Mouse (Mus musculus) hindbrain, embryonic 12.5 days (tissue): ENCODE data around the gene Igfbp6. TPM values are rescaled to one million over a fixed set of nuclear protein-coding genes. Genes with fewer than 3 reads are reported as not detected.

ENCODE experiments used
- ATAC-seq: fragments of 200-750 bp; cut with Nextera tagmentation; 2 replicates; pipeline ENCODE4 v1.8.0; 2017; ENCODE audit warnings: moderate TSS enrichment; ENCODE audit not compliant: low FRiP score
- H3K27ac ChIP-seq: fragments of 300-500 bp; sonication (generic); 2 replicates; pipeline ENCODE4 v1.5.1; 2016; ENCODE audit warnings: mild to moderate bottlenecking
- H3K27me3 ChIP-seq: fragments of 300-500 bp; sonication (generic); 2 replicates; pipeline ENCODE4 v1.6.1; 2016; ENCODE audit warnings: mild to moderate bottlenecking
- H3K36me3 ChIP-seq: fragments of 300-500 bp; sonication (generic); 2 replicates; pipeline ENCODE4 v1.6.1; 2016; ENCODE audit warnings: mild to moderate bottlenecking
- H3K4me1 ChIP-seq: fragments of 300-500 bp; sonication (generic); 2 replicates; pipeline ENCODE4 v1.6.1; 2016
- H3K4me2 ChIP-seq: fragments of 300-500 bp; sonication (generic); replicated peaks from 2 replicates; pipeline ENCODE4 v1.6.1; 2016; ENCODE audit warnings: mild to moderate bottlenecking
- H3K4me3 ChIP-seq: fragments of 300-500 bp; sonication (generic); 2 replicates; pipeline ENCODE4 v1.5.1; 2016; ENCODE audit warnings: mild to moderate bottlenecking
- H3K9ac ChIP-seq: fragments of 300-500 bp; sonication (generic); 2 replicates; pipeline ENCODE4 v1.6.1; 2016; ENCODE audit warnings: mild to moderate bottlenecking, moderate library complexity
- H3K9me3 ChIP-seq: fragments of 300-500 bp; sonication (generic); replicated peaks from 2 replicates; pipeline ENCODE4 v1.6.1; 2016; ENCODE audit warnings: mild to moderate bottlenecking
- WGBS: fragments of 180-500 bp; shearing (Covaris S2); methylation state at CpG from one replicate; pipeline ENCODE4 v1.1.7; 2016; 5-methylcytosine and 5-hydroxymethylcytosine counted together
- polyA plus RNA-seq: library from polyadenylated mRNA; unstranded; fragments of >200 nt; fragmentation: Nextera tagmentation; extraction: Ambion mirVana; gene quantifications from 2 replicates; pipeline ENCODE4 v1.2.1, GENCODE M21; 2016

Igfbp6 gene
- polyA plus RNA-seq, 1 experiment from 2014 or later: not detected

DNA sequence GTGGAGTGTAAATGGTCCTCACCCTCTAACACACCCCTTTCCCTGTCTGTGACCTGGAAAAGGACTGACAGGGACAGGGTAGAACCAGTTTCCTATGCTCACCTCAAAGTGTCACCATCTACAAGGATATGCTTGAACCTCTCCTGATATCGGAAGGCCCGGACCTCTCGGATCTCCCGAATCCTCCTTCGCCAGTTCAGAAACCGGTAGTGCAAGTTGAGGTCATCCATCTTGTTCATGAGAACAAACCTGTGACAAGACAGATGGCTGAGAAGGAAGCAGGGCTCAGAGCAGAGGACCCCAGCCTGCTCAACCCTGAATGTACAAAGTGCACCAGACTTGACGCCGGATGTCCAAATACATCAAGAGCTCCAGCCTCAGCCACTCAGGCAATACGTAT is 10.8 kb upstream of the Igfbp6 start:
- Histone ChIP-seq H3K27ac (no peak overlapping the region), H3K4me3 (no peak overlapping the region), H3K9ac (no peak overlapping the region), H3K9me3 (no peaks in the 10 kb centered on the region), H3K27me3 (no peaks in the 10 kb centered on the region), H3K36me3 (peaks cover 45% of the 10 kb centered on the region), H3K4me2 (no peak overlapping the region), H3K4me1 (peaks cover 14% of the 10 kb centered on the region; the same call in 1 of the 2 replicates)
- 86% methylated on average over 9 of the region's 9 CpGs for WGBS
- no peak for ATAC-seq

DNA sequence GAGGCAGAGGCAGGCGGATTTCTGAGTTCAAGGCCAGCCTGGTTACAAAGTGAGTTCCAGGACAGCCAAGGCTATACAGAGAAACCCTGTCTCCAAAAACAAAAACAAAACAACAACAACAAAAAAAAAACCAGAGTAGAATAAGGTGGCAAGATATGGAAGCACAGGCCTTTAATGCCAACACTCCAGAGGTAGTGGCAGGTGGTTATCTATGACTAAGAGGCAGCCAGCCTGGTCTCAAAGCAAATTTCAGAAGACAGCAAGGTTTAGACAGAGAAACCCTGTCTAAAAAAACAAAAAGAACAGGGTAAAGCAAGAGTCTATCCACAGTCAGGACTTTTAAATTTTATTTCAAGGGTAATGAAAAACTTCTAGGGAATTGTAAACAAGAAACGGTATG is 9.5 kb upstream of the Igfbp6 start:
- Histone ChIP-seq H3K9me3 (no peaks in the 10 kb centered on the region), H3K9ac (no peak overlapping the region), H3K4me3 (no peak overlapping the region), H3K4me2 (peak overlapping the region; percentile 59; the same call in 1 of the 2 replicates), H3K27ac (no peak overlapping the region), H3K36me3 (peaks cover 33% of the 10 kb centered on the region), H3K27me3 (no peaks in the 10 kb centered on the region), H3K4me1 (peaks cover 14% of the 10 kb centered on the region; the same call in 1 of the 2 replicates)
- ATAC-seq: no peak
- 90% methylated on average over 2 of the region's 2 CpGs for WGBS

DNA sequence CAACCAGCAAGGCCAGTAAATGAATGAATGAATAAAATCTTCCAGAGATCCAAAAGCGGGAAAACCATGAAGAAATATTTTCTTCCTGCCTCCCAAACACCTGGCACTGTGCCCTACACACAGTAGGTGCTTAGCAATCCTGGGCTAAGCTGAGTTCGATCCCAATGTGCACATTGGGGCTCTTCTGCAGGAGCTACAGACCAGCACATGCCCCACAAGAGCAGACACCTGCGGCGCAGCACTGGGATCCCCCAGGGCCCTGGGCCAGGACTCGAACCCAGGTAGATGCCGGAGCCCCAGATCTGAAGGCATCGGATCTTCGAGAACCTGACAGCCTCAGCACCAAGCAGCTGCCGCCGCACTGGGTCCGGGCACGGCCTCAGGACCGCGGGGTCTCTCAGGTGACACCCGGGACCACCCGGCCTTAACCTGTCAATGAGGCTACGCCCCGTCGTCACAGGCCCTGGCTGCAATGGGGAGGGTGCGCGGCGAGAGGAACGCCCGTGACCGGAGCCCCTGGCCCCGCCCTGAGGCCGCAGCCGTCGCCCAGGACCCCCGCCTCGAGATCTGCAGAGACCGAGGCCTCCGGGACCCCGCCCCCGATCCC is 8.5 kb upstream of the Igfbp6 start:
- H3K4me3 ChIP-seq: peak overlapping the region; percentile 93
- ATAC-seq: peak; percentile 85
- peaks cover 14% of the 10 kb centered on the region; the same call in 1 of the 2 replicates for H3K4me1 ChIP-seq
- peak overlapping the region; percentile 88 for H3K9ac ChIP-seq
- H3K27ac ChIP-seq: peak overlapping the region; percentile 86
- H3K36me3 ChIP-seq: peaks cover 24% of the 10 kb centered on the region
- no peaks in the 10 kb centered on the region for H3K9me3 ChIP-seq
- peak overlapping the region; percentile 59 for H3K4me2 ChIP-seq
- WGBS: 3% methylated on average over 35 of the region's 35 CpGs
- H3K27me3 ChIP-seq: no peaks in the 10 kb centered on the region

DNA sequence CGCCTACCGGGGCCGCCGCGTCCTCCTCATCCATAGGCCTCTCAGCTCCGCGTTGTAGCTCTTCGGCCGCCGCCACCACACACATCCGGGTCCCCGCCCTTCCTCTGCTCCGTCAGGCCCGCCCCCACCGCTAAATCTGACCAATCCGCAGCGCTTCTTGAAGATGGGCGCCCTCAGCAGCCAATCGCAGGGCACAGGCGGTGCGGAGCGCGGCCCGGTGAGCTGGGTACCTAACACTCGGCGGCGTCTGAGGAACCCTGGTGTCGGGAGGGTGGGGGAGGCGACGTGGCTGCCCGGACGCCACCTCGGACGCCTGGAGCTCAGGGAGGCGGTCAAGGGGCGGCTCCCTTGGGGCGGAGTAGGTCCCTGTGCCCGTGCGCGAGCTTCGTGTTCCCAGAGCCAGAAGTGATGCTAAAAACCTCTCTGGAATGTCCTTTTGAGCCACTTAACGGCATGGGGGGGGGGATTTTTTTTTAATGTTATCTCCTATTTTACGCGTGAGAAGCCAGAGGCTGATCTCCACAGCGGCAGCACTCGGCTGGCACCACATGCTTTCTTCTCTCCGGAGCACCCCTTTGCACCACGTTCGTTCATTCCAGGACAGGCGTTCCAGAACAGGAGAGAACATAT is 7.9 kb upstream of the Igfbp6 start, which contains the start of gene Spryd3:
Gene Spryd3, minus strand, starts transcription at position 106 of the 630 bp plus-strand sequence.
- H3K4me1 ChIP-seq: peaks cover 14% of the 10 kb centered on the region; the same call in 1 of the 2 replicates
- H3K27ac ChIP-seq: peak within 1 kb of the TSS; percentile 86
- peak within 1 kb of the TSS; percentile 59 for H3K4me2 ChIP-seq
- peaks cover 18% of the 10 kb centered on the region for H3K36me3 ChIP-seq
- WGBS: under 1% methylated on average over 50 of the region's 50 CpGs
- H3K27me3 ChIP-seq: no peaks in the 10 kb centered on the region
- ATAC-seq: peak; percentile 99
- H3K9me3 ChIP-seq: no peaks in the 10 kb centered on the region
- H3K9ac ChIP-seq: peak within 1 kb of the TSS; percentile 88
- H3K4me3 ChIP-seq: peak within 1 kb of the TSS; percentile 93

DNA sequence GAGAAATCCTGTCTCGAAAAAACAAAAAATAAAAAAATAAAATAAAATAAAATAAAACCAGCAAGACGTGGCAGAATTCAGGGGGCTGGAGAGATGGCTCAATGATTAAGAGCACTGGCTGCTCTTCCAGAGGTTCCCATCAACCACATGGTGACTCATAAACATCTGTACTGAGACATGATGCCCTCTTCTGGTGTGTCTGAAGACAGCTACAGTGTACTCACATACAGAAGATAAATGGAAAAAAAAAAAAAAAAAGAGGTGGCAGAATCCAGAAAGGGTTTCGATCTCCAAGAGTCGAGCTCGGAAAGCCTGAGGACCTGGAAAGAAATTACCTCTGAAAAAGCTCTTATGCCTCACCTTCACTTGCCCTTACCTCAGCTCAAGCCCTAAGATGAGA is 3.0 kb upstream of the Igfbp6 start:
- no peaks in the 10 kb centered on the region for H3K36me3 ChIP-seq
- no peak for ATAC-seq
- no peak overlapping the region for H3K9ac ChIP-seq
- peaks cover 14% of the 10 kb centered on the region for H3K4me1 ChIP-seq
- H3K9me3 ChIP-seq: no peaks in the 10 kb centered on the region
- no peak overlapping the region for H3K4me2 ChIP-seq
- H3K27me3 ChIP-seq: peaks cover 41% of the 10 kb centered on the region
- H3K27ac ChIP-seq: no peak overlapping the region
- no peak overlapping the region for H3K4me3 ChIP-seq
- WGBS: 87% methylated on average over 5 of the region's 5 CpGs

DNA sequence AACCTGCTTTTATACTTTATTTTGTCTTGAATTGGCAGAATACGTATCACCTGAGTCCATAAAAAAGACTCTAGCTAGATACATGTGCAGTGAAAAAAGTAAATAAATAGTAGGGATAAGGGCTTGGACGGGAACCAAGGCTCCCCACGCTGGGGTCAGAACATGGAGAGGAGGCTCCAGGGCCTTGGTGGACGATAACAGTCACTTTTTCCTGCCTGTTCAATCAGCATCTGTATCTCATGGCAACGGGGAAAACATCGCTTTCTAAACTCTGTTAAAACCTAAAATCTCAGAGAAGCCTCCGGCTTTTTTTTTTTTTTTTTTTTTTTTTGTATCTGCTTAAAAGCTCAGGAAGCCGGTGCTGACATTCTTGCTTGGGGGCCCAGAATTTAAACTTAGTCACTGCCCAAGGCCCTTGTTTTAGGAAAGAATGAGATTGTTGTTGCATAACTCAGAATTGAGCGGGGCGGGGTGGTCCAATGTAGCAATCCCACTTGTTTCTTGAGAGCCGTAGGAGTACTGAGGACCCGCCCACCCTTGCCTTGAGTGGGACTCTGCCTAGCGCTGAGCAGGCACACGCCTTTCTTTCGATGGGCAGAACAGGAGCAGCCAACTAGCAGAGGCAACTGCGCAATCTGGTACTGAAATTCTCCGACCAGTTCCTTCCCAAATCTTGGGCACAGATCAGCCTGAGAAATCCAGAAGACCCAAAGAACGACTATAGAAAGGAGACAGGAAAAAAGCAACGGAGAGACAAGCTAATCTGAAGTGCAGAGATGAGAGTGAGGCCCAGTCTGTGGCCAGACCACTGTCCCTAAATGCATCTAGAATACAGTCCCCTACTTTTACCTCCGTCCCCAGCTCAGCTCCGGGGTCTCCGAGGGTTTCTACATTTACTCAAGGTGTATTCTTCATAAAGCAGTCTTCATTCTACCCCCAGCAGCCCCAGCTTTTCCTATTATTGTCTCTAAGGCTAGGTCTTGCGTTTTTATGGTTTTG is 949 bp upstream of the Igfbp6 start:
- Histone ChIP-seq H3K9me3 (no peaks in the 10 kb centered on the region), H3K4me3 (no peak overlapping the region), H3K4me1 (peaks cover 7% of the 10 kb centered on the region), H3K36me3 (no peaks in the 10 kb centered on the region), H3K27ac (no peak overlapping the region), H3K4me2 (no peak overlapping the region), H3K9ac (no peak overlapping the region), H3K27me3 (peaks cover 42% of the 10 kb centered on the region)
- 57% methylated on average over 23 of the region's 23 CpGs for WGBS
- ATAC-seq: no peak

DNA sequence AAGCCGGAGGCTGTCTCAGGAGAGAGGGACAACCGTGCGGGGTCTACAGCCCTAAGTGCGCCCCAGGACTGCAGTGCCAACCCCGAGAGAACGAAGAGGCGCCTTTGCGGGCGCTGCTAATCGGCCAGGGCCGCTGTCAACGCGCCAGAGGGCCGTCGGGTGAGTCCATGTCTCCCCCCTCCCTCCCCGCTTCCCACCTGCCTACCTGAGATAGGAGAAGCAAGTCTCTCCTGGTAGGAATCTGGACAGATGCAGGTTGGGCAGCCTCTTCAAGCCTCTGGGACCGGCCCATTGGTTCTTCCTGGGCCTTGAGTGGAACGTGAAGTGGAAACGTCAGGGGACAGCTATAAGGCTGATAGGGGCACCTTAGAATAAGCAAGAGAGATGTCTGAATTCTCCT is 564 bp downstream of the Igfbp6 start:
- Histone ChIP-seq H3K4me3 (peak overlapping the region; percentile 21), H3K9ac (0 out of 2 replicates have a peak overlapping the region, but pooled peaks have one; percentile 23), H3K9me3 (no peaks in the 10 kb centered on the region), H3K4me2 (peak overlapping the region; percentile 42), H3K27ac (no peak overlapping the region), H3K4me1 (peaks cover 7% of the 10 kb centered on the region), H3K36me3 (no peaks in the 10 kb centered on the region), H3K27me3 (peaks cover 42% of the 10 kb centered on the region)
- ATAC-seq: no peak
- 14% methylated on average over 19 of the region's 19 CpGs for WGBS

DNA sequence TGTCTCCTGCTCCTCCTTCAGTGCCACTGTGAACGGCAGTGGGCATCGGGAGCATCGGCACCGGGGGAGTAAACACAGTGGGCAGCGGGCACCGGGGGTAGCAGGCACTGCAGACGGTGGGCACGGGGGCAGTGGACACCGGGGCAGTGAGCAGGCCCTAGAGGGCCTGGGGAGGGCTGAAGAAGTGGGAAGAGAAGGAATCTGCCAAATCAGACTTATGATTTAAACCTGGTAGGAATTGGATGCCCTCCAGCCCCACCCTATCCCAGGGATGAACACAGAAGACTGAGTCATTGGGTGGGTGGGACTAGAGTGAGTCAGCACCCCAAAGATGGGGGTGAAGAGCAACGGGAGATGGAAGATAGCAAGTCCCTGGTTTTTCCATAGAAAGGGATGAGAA is 1.2 kb downstream of the Igfbp6 start:
- Histone ChIP-seq H3K4me2 (no peak overlapping the region), H3K27ac (no peak overlapping the region), H3K9me3 (no peaks in the 10 kb centered on the region), H3K9ac (no peak overlapping the region), H3K4me3 (no peak overlapping the region), H3K27me3 (peaks cover 42% of the 10 kb centered on the region), H3K4me1 (peaks cover 7% of the 10 kb centered on the region), H3K36me3 (no peaks in the 10 kb centered on the region)
- WGBS: 91% methylated on average over 10 of the region's 10 CpGs
- ATAC-seq: no peak

DNA sequence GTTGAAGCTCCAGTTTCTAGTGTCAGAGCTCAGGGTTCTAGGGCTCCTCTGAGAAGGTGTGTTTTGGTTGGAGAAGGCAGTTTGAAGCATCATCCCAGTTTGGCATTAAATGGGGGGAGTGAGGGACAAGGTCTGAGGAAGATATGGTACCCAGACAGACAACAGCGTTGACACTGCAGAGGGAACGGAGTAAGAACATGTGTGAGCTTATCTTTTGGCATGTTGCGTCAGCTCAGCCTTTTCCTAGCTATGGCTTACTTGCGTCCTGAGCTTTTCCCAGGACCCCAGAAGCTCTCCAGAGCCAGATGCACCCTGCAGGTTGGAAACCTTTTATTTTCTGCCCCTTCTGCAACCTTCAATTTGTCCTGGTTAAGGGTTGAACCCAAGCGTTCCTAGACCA is 1.9 kb downstream of the Igfbp6 start:
- 87% methylated on average over 5 of the region's 5 CpGs for WGBS
- Histone ChIP-seq H3K27me3 (peaks cover 42% of the 10 kb centered on the region), H3K9ac (no peak overlapping the region), H3K4me1 (peaks cover 11% of the 10 kb centered on the region), H3K4me3 (no peak overlapping the region), H3K36me3 (no peaks in the 10 kb centered on the region), H3K27ac (no peak overlapping the region), H3K9me3 (no peaks in the 10 kb centered on the region), H3K4me2 (no peak overlapping the region)
- no peak for ATAC-seq

DNA sequence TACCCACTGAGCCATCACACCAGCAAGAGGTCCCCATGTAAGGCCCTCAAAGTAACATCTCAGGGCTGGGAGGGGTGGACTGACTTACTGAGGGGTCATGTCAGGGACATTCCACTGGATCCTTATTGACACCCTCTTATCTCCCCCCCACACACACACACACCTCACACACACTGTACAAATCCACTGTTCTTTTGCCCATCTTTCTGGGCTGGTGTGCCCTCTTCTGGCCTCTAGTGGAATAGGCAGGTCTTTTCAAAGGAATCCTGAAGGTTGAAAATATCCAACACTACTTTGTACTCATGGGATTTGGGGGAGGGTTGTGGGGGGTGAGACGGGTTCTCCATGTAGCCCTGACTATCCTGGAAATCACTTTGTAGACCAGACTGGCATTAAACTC is 2.7 kb downstream of the Igfbp6 start:
- Histone ChIP-seq H3K27me3 (peaks cover 42% of the 10 kb centered on the region), H3K36me3 (no peaks in the 10 kb centered on the region), H3K27ac (no peak overlapping the region), H3K4me1 (peaks cover 11% of the 10 kb centered on the region), H3K9ac (no peak overlapping the region), H3K4me2 (no peak overlapping the region), H3K9me3 (no peaks in the 10 kb centered on the region), H3K4me3 (no peak overlapping the region)
- 14% methylated on average over 1 of the region's 1 CpGs for WGBS
- no peak for ATAC-seq

DNA sequence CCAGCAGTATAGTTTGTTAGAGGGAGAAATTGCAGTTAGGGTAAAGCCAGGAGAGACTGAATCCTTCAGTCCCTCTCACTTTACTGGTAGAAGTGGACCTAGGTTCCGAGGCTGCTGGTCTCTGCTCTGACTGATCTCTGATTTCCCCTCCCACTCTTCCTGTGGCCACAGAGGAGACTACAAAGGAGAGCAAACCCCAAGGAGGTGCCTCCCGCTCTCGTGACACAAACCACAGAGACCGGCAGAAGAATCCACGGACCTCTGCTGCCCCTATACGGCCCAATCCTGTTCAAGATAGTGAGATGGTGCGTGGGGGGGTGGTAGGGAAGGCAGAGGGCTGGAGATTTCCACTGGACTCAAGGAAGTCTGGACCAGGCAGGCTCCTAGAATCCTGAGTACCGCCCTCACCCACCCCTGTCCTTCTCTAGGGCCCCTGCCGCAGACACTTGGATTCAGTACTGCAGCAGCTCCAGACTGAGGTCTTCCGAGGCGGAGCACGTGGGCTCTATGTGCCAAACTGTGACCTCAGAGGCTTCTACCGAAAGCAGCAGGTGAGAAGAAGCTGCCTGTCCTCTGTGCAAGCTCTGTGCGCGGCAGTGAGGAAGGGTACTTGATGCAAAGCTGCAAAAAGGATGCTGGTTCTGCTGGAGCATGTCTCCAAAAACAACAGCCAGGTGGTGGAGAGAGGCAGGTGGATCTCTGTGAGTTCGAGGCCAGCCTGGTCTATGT is 3.7 kb downstream of the Igfbp6 start:
- no peak overlapping the region for H3K4me3 ChIP-seq
- ATAC-seq: no peak
- H3K4me2 ChIP-seq: no peak overlapping the region
- H3K36me3 ChIP-seq: no peaks in the 10 kb centered on the region
- H3K4me1 ChIP-seq: peaks cover 11% of the 10 kb centered on the region
- 73% methylated on average over 16 of the region's 16 CpGs for WGBS
- H3K9me3 ChIP-seq: no peaks in the 10 kb centered on the region
- 0 out of 2 replicates have a peak overlapping the region, but pooled peaks have one; percentile 32 for H3K9ac ChIP-seq
- H3K27me3 ChIP-seq: peaks cover 32% of the 10 kb centered on the region
- no peak overlapping the region for H3K27ac ChIP-seq
